Mouse (Mus musculus) liver, embryonic 14.5 days (tissue): Measurements from ENCODE around the gene Ampd3. TPM values are rescaled to one million over a fixed set of nuclear protein-coding genes. Genes with fewer than 3 reads are reported as not detected.

ENCODE experiments used
- ATAC-seq: fragments of 200-750 bp; cut with Nextera tagmentation; 2 replicates; pipeline ENCODE4 v1.8.0; 2017; ENCODE audit warnings: moderate number of reproducible peaks, mild to moderate bottlenecking, moderate library complexity; ENCODE audit not compliant: insufficient read depth
- DNase-seq, 3 experiments: peaks; one replicate each; pipeline ENCODE4 v3.0.0-alpha.2; 2012 to 2013; ENCODE audit warnings: low read depth in 3 of 3, low spot score in 3 of 3
- H3K27ac ChIP-seq: fragments of 300-500 bp; sonication (generic); 2 replicates; pipeline ENCODE4 v1.5.1; 2014; ENCODE audit warnings: moderate library complexity, mild to moderate bottlenecking, control low read depth, inconsistent platforms
- H3K27me3 ChIP-seq: fragments of 300-500 bp; sonication (generic); 2 replicates; pipeline ENCODE4 v1.6.1; 2014; ENCODE audit warnings: mild to moderate bottlenecking, low read length, moderate library complexity; ENCODE audit not compliant: control insufficient read depth, insufficient read depth
- H3K36me3 ChIP-seq: fragments of 300-500 bp; sonication (generic); replicated peaks from 2 replicates; pipeline ENCODE4 v1.6.1; 2014; ENCODE audit warnings: low read depth; ENCODE audit not compliant: control insufficient read depth, insufficient read depth
- H3K4me1 ChIP-seq, 2 experiments: fragments of 200-500 bp in 1 of 2; fragments of 300-500 bp in 1 of 2; sonication (generic) in 1 of 2; replicated peaks; 2 replicates each; pipeline ENCODE4 v1.6.1; 2012 to 2014; ENCODE audit warnings: antibody characterized with exemption in 1 of 2, inconsistent platforms in 1 of 2, low read length in 1 of 2; ENCODE audit not compliant: control insufficient read depth in 2 of 2, insufficient read depth in 2 of 2
- H3K4me2 ChIP-seq: fragments of 300-500 bp; sonication (generic); 2 replicates; pipeline ENCODE4 v1.6.1; 2014; ENCODE audit warnings: low read depth, mild to moderate bottlenecking, control low read depth, moderate library complexity
- H3K4me3 ChIP-seq, 2 experiments: fragments of 200-500 bp in 1 of 2; fragments of 300-500 bp in 1 of 2; sonication (generic) in 1 of 2; 2 replicates each; pipeline ENCODE4 v1.5.1; 2012 to 2014; ENCODE audit warnings: low read depth in 2 of 2, low read length in 2 of 2, mild to moderate bottlenecking in 2 of 2, control low read depth in 1 of 2, inconsistent platforms in 1 of 2, moderate library complexity in 1 of 2; ENCODE audit not compliant: insufficient read depth in 1 of 2
- H3K9ac ChIP-seq: fragments of 300-500 bp; sonication (generic); replicated peaks from 2 replicates; pipeline ENCODE4 v1.6.1; 2014; ENCODE audit warnings: mild to moderate bottlenecking, control low read depth, moderate library complexity
- H3K9me3 ChIP-seq: fragments of 300-500 bp; sonication (generic); 2 replicates; pipeline ENCODE4 v1.6.1; 2016; ENCODE audit warnings: low read length, mixed read lengths; ENCODE audit not compliant: control insufficient read depth
- CTCF ChIP-seq: IDR thresholded peaks from 2 replicates; pipeline ENCODE4 v1.5.1; 2016; ENCODE audit warnings: antibody characterized with exemption, low read depth, control low read depth
- EP300 ChIP-seq: IDR thresholded peaks from 2 replicates; pipeline ENCODE4 v1.6.1; 2016; ENCODE audit warnings: antibody characterized with exemption, low read depth
- whole genome bisulfite sequencing: fragments of 180-500 bp; shearing (Covaris S2); extraction: QIAGEN DNeasy Blood & Tissue Kit; methylation state at CpG from one replicate; pipeline ENCODE4 v1.1.7; 2014; ENCODE audit not compliant: insufficient replicate concordance; 5-methylcytosine and 5-hydroxymethylcytosine counted together
- polyA plus RNA-seq, 2 experiments: library from polyadenylated mRNA; depleted of rRNA in 1 of 2; stranded (reverse) in 1 of 2; unstranded in 1 of 2; fragments of >200 nt; fragmentation: Nextera tagmentation in 1 of 2; extraction: Ambion mirVana in 1 of 2; gene quantifications; 2 replicates each; pipeline versions ENCODE4 v1.2.1 to v1.2.3; 2012 to 2014

Gene Ampd3
- polyA plus RNA-seq, 2 experiments, result 21.9 to 28.6 TPM

GRCm38 (mm10) chr7:110792201-110792600 lies 24.2 kb downstream of the Ampd3 start:
- 90% methylated on average over 5 of the region's 5 CpGs for WGBS
- ATAC-seq, result no peak
- Histone ChIP-seq H3K27ac (no peak overlapping the region), H3K36me3 (peaks cover 68% of the 10 kb centered on the region), H3K4me3 (no peak overlapping the region), H3K9me3 (no peaks in the 10 kb centered on the region), H3K4me1 (no peaks in the 10 kb centered on the region), H3K4me2 (no peak overlapping the region), H3K9ac (no peak overlapping the region), H3K27me3 (no peaks in the 10 kb centered on the region)
- TF ChIP-seq CTCF (no peak), EP300 (no peak)
- DNase-seq, result no peak

- 85% methylated on average over 2 of the region's 2 CpGs for WGBS
- Histone ChIP-seq H3K9me3 (no peaks in the 10 kb centered on the region), H3K27me3 (no peaks in the 10 kb centered on the region), H3K36me3 (peaks cover 69% of the 10 kb centered on the region), H3K4me1 (no peaks in the 10 kb centered on the region), H3K27ac (no peak overlapping the region), H3K9ac (no peak overlapping the region), H3K4me3 (no peak overlapping the region), H3K4me2 (no peak overlapping the region)
- DNase-seq, result no peak
- no peak for TF ChIP-seq CTCF
- TF ChIP-seq EP300, result no peak
- no peak for ATAC-seq
These were observed 24.8 kb downstream of the Ampd3 start for GRCm38 (mm10) chr7:110792834-110793233.

DNA sequence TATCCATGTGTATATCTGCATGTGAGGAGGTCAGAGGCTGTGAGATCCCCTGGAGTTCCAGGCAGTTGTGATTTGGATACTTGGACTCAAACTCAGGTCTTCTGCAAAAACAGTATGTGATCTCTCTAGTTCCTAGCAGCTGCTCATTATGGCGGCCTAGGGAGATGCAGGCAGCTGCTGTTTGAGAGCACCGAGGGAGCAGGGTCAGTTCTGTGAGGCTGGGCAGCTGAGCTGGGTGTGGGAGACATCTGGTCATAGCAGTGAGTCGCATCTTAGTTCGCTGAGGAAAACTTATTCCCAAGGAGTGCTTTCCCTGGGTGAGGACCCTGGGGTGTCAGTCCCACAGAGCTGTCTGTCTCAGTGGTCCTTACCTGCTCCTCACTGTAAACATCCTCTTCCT lies 26.7 kb downstream of the Ampd3 start:
- ATAC-seq (no peak), DNase-seq (no peak)
- H3K4me3 ChIP-seq, result no peak overlapping the region
- no peak for TF ChIP-seq CTCF
- no peak for TF ChIP-seq EP300
- 80% methylated on average over 4 of the region's 4 CpGs for WGBS
- H3K4me2 ChIP-seq, result no peak overlapping the region
- H3K27ac ChIP-seq, result no peak overlapping the region
- peaks cover 63% of the 10 kb centered on the region for H3K36me3 ChIP-seq
- H3K9me3 ChIP-seq, result no peaks in the 10 kb centered on the region
- no peaks in the 10 kb centered on the region for H3K27me3 ChIP-seq
- no peak overlapping the region for H3K9ac ChIP-seq
- H3K4me1 ChIP-seq, result no peaks in the 10 kb centered on the region

- Histone ChIP-seq H3K4me1 (no peaks in the 10 kb centered on the region), H3K9me3 (no peaks in the 10 kb centered on the region), H3K4me2 (no peak overlapping the region), H3K9ac (no peak overlapping the region), H3K4me3 (no peak overlapping the region), H3K36me3 (peaks cover 55% of the 10 kb centered on the region), H3K27me3 (no peaks in the 10 kb centered on the region), H3K27ac (no peak overlapping the region)
- TF ChIP-seq EP300 (no peak), CTCF (no peak)
- 39% methylated on average over 12 of the region's 12 CpGs for WGBS
- DNase-seq (no peak), ATAC-seq (no peak)
These were observed 28.5 kb downstream of the Ampd3 start for GRCm38 (mm10) chr7:110796367-110797051.

DNA sequence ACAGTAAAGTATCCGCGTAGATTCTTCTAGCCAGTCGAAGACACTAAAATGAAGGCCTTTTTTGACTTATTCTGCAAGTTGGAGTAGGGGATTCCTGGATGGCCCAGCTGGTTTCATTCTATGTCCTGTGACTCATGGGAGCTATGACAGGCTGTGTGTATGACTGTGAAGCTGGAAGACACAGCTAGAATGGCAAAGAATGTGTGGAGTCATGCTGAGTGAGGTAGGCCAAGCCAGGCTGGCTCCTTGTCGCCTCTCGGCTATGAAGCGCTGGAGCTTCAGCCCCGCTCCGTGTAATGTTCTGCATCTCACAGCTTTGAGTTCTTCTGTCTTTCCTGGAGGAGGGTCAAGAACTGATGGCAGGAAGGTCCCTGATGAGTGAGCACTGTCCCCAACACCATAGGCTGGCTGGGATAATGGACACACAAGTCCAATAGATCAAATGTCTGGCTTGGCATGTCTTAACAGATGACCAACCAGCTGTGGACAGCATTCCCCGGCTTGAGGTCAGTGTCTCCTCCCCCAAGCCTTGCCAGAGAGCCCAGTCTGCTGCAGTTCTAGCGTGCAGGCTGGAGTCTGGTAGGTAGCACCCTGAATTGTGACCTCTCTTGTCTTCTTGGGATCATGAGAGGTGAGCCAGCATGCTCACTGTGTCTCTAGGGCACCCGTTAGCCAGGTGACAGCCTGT lies 29.9 kb downstream of the Ampd3 start:
- H3K9ac ChIP-seq, result no peak overlapping the region
- H3K4me1 ChIP-seq, result no peaks in the 10 kb centered on the region
- no peak overlapping the region for H3K27ac ChIP-seq
- H3K36me3 ChIP-seq, result peaks cover 58% of the 10 kb centered on the region
- no peaks in the 10 kb centered on the region for H3K9me3 ChIP-seq
- DNase-seq, result no peak
- WGBS, result 87% methylated on average over 11 of the region's 11 CpGs
- no peak overlapping the region for H3K4me2 ChIP-seq
- TF ChIP-seq EP300, result no peak
- no peak for TF ChIP-seq CTCF
- H3K4me3 ChIP-seq, result no peak overlapping the region
- no peak for ATAC-seq
- H3K27me3 ChIP-seq, result no peaks in the 10 kb centered on the region
